Mouse (Mus musculus): ENCODE results near the gene H3f3b. TPM values are rescaled to one million over a fixed set of nuclear protein-coding genes. Genes with fewer than 3 reads are reported as not detected.

H3f3b gene
- polyA plus RNA-seq, 1 experiment, result 633 TPM

- no peak overlapping the region for H3K4me3 ChIP-seq (ENCODE audit: insufficient read depth, poor library complexity, severe bottlenecking)
- H3K79me3 ChIP-seq (ENCODE audit: low read depth), result no peaks in the 10 kb centered on the region
- no peaks in the 10 kb centered on the region for H3K79me2 ChIP-seq (ENCODE audit: control insufficient read depth, insufficient read depth)
- no peaks in the 10 kb centered on the region for H3K27me3 ChIP-seq (ENCODE audit: control insufficient read depth, insufficient read depth, insufficient read length)
- no peak for TF ChIP-seq FOSL1 (IDR thresholded peaks at IDR 0.05; ENCODE audit: insufficient read depth, low read length, poor library complexity, severe bottlenecking)
- no peak for TF ChIP-seq MYOG (IDR thresholded peaks at IDR 0.05; ENCODE audit: control insufficient read depth, extremely low read depth, insufficient read length)
- no peak for TF ChIP-seq MYOD1 (IDR thresholded peaks at IDR 0.05; ENCODE audit: control insufficient read depth, insufficient read length, low read depth)
- no peak for TF ChIP-seq USF1 (IDR thresholded peaks at IDR 0.05; ENCODE audit: low read depth)
- no peak for TF ChIP-seq MAX (IDR thresholded peaks at IDR 0.05)
- TF ChIP-seq CTCF (IDR thresholded peaks at IDR 0.05; ENCODE audit: control insufficient read depth, insufficient read depth, insufficient read length), result no peak
- TF ChIP-seq CEBPB (IDR thresholded peaks at IDR 0.05; ENCODE audit: low read depth), result no peak
- no peak overlapping the region for H3ac ChIP-seq (ENCODE audit: control insufficient read depth, insufficient read length, low read depth)
- H3K36me3 ChIP-seq (ENCODE audit: control insufficient read depth, insufficient read depth), result peaks cover 38% of the 10 kb centered on the region
These were observed 34.1 kb upstream of the H3f3b start for GRCm38 (mm10) chr11:116061641-116062415.

- no peak overlapping the region for H3ac ChIP-seq (ENCODE audit: control insufficient read depth, insufficient read length, low read depth)
- H3K36me3 ChIP-seq (ENCODE audit: control insufficient read depth, insufficient read depth), result peaks cover 49% of the 10 kb centered on the region
- no peaks in the 10 kb centered on the region for H3K79me3 ChIP-seq (ENCODE audit: low read depth)
- H3K4me3 ChIP-seq (ENCODE audit: insufficient read depth, poor library complexity, severe bottlenecking), result no peak overlapping the region
- H3K27me3 ChIP-seq (ENCODE audit: control insufficient read depth, insufficient read depth, insufficient read length), result no peaks in the 10 kb centered on the region
- no peaks in the 10 kb centered on the region for H3K79me2 ChIP-seq (ENCODE audit: control insufficient read depth, insufficient read depth)
- TF ChIP-seq CTCF (IDR thresholded peaks at IDR 0.05; ENCODE audit: control insufficient read depth, insufficient read depth, insufficient read length) (no peak), MAX (IDR thresholded peaks at IDR 0.05) (no peak), MYOG (IDR thresholded peaks at IDR 0.05; ENCODE audit: control insufficient read depth, extremely low read depth, insufficient read length) (no peak), USF1 (IDR thresholded peaks at IDR 0.05; ENCODE audit: low read depth) (no peak), MYOD1 (IDR thresholded peaks at IDR 0.05; ENCODE audit: control insufficient read depth, insufficient read length, low read depth) (no peak), CEBPB (IDR thresholded peaks at IDR 0.05; ENCODE audit: low read depth) (no peak), FOSL1 (IDR thresholded peaks at IDR 0.05; ENCODE audit: insufficient read depth, low read length, poor library complexity, severe bottlenecking) (no peak)
These were observed 32.8 kb upstream of the H3f3b start for GRCm38 (mm10) chr11:116060596-116060995.

- H3K4me3 ChIP-seq (ENCODE audit: insufficient read depth, poor library complexity, severe bottlenecking), result no peak overlapping the region
- no peak overlapping the region for H3ac ChIP-seq (ENCODE audit: control insufficient read depth, insufficient read length, low read depth)
- no peaks in the 10 kb centered on the region for H3K79me3 ChIP-seq (ENCODE audit: low read depth)
- H3K27me3 ChIP-seq (ENCODE audit: control insufficient read depth, insufficient read depth, insufficient read length), result no peaks in the 10 kb centered on the region
- H3K79me2 ChIP-seq (ENCODE audit: control insufficient read depth, insufficient read depth), result no peaks in the 10 kb centered on the region
- H3K36me3 ChIP-seq (ENCODE audit: control insufficient read depth, insufficient read depth), result peaks cover 58% of the 10 kb centered on the region
- TF ChIP-seq MAX (IDR thresholded peaks at IDR 0.05) (no peak), USF1 (IDR thresholded peaks at IDR 0.05; ENCODE audit: low read depth) (no peak), MYOD1 (IDR thresholded peaks at IDR 0.05; ENCODE audit: control insufficient read depth, insufficient read length, low read depth) (no peak), MYOG (IDR thresholded peaks at IDR 0.05; ENCODE audit: control insufficient read depth, extremely low read depth, insufficient read length) (no peak)
These were observed 31.9 kb upstream of the H3f3b start for GRCm38 (mm10) chr11:116059691-116060025.

GRCm38 (mm10) chr11:116058868-116059690, 31.3 kb upstream of the H3f3b start:
- Histone ChIP-seq H3ac (ENCODE audit: control insufficient read depth, insufficient read length, low read depth) (no peak overlapping the region), H3K36me3 (ENCODE audit: control insufficient read depth, insufficient read depth) (peaks cover 62% of the 10 kb centered on the region), H3K4me3 (ENCODE audit: insufficient read depth, poor library complexity, severe bottlenecking) (no peak overlapping the region), H3K27me3 (ENCODE audit: control insufficient read depth, insufficient read depth, insufficient read length) (no peaks in the 10 kb centered on the region), H3K79me3 (ENCODE audit: low read depth) (no peaks in the 10 kb centered on the region), H3K79me2 (ENCODE audit: control insufficient read depth, insufficient read depth) (no peaks in the 10 kb centered on the region)
- TF ChIP-seq FOSL1 (IDR thresholded peaks at IDR 0.05; ENCODE audit: insufficient read depth, low read length, poor library complexity, severe bottlenecking), result no peak
- TF ChIP-seq USF1 (IDR thresholded peaks at IDR 0.05; ENCODE audit: low read depth), result no peak
- no peak for TF ChIP-seq CEBPB (IDR thresholded peaks at IDR 0.05; ENCODE audit: low read depth)
- TF ChIP-seq MYOD1 (IDR thresholded peaks at IDR 0.05; ENCODE audit: control insufficient read depth, insufficient read length, low read depth), result no peak
- TF ChIP-seq MYOG (IDR thresholded peaks at IDR 0.05; ENCODE audit: control insufficient read depth, extremely low read depth, insufficient read length), result no peak
- TF ChIP-seq MAX (IDR thresholded peaks at IDR 0.05), result no peak
- TF ChIP-seq CTCF (IDR thresholded peaks at IDR 0.05; ENCODE audit: control insufficient read depth, insufficient read depth, insufficient read length), result no peak

GRCm38 (mm10) chr11:116058022-116058614, 30.4 kb upstream of the H3f3b start:
- no peak overlapping the region for H3ac ChIP-seq (ENCODE audit: control insufficient read depth, insufficient read length, low read depth)
- H3K79me2 ChIP-seq (ENCODE audit: control insufficient read depth, insufficient read depth), result no peaks in the 10 kb centered on the region
- no peak for TF ChIP-seq MYOD1 (IDR thresholded peaks at IDR 0.05; ENCODE audit: control insufficient read depth, insufficient read length, low read depth)
- no peak for TF ChIP-seq CTCF (IDR thresholded peaks at IDR 0.05; ENCODE audit: control insufficient read depth, insufficient read depth, insufficient read length)
- TF ChIP-seq MAX (IDR thresholded peaks at IDR 0.05), result no peak
- no peak for TF ChIP-seq USF1 (IDR thresholded peaks at IDR 0.05; ENCODE audit: low read depth)
- no peak for TF ChIP-seq CEBPB (IDR thresholded peaks at IDR 0.05; ENCODE audit: low read depth)
- no peak for TF ChIP-seq MYOG (IDR thresholded peaks at IDR 0.05; ENCODE audit: control insufficient read depth, extremely low read depth, insufficient read length)
- no peak for TF ChIP-seq FOSL1 (IDR thresholded peaks at IDR 0.05; ENCODE audit: insufficient read depth, low read length, poor library complexity, severe bottlenecking)
- no peaks in the 10 kb centered on the region for H3K27me3 ChIP-seq (ENCODE audit: control insufficient read depth, insufficient read depth, insufficient read length)
- H3K36me3 ChIP-seq (ENCODE audit: control insufficient read depth, insufficient read depth), result peaks cover 70% of the 10 kb centered on the region
- H3K79me3 ChIP-seq (ENCODE audit: low read depth), result no peaks in the 10 kb centered on the region
- H3K4me3 ChIP-seq (ENCODE audit: insufficient read depth, poor library complexity, severe bottlenecking), result no peak overlapping the region
